Mouse (Mus musculus): ENCODE measurements around the gene C1galt1.

The C1galt1 gene

DNA sequence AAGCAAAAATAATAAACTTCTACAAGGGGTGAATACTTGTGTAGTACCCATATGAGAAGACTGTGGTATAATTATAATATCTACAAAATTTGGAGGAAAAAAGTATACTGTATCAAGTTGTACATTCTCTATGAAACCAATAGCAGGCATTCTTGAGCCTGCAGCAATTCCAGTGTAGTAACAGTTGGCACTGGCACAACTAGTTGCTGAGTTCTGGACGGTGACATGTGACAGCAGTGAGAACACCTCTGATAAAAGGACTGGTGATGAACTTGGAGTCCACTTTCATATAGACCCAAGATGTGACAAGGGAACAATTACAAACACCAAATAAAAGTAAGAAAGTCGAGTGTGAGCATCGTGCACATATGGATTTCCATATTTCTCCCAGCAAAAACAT, 14.5 kb downstream of the C1galt1 start:
- no peak for DNase-seq (ENCODE audit: low spot score in 2 of 2)

GRCm38 (mm10) chr6:7861033-7861432, 16.4 kb downstream of the C1galt1 start:
- no peak for DNase-seq (ENCODE audit: low spot score in 2 of 2)

DNA sequence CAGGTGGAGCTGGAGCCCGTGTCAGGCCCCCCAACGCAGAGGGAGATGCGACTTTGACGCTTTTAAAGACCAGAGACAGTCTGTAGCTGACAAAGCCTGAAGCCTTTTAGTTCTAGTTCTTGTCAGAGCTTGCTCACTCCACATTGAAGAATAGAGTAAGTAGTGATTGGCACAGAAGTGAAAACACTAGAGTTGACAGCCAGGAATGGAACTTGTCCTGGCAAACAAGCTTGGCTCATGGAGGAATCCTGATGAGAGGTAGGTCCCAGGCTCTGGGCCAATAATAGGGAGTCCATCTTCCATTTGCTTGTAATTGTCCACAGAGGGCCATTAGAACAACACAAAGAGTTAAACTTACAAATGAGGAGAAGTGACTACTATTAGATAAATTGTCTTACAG, 18.7 kb downstream of the C1galt1 start:
- no peak for DNase-seq (ENCODE audit: low spot score in 2 of 2)

- no peak for DNase-seq (ENCODE audit: low spot score in 2 of 2)
Observed at GRCm38 (mm10) chr6:7876836-7877235, 32.2 kb downstream of the C1galt1 start.

DNA sequence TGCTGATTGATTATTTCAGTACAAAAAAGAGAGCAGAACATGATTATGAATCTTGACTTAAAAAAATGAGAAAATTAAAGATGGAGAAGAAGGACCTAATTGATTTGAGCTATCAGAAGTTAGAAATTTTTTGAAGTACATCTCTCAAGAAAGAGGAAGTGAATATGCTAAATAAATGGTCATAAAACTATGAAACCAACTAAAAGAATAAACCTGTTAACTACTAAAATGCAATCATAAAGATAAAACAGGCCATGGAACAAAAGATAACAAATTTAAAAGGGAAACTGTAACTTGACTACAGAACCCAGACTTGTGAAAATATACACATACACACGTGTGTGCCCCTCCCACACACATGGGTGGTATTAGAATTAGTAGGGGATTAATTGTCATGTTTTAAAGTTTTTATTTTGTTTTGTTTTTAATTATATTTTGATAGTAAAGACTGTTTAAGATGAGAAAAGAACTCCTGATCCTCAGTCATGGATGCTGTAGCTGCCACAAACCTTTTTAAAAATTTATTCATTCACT, 37.0 kb downstream of the C1galt1 start:
- no peak for DNase-seq (ENCODE audit: low spot score in 2 of 2)

- no peak for DNase-seq (ENCODE audit: low spot score in 2 of 2)
Observed at GRCm38 (mm10) chr6:7882520-7882919, 37.9 kb downstream of the C1galt1 start.

DNA sequence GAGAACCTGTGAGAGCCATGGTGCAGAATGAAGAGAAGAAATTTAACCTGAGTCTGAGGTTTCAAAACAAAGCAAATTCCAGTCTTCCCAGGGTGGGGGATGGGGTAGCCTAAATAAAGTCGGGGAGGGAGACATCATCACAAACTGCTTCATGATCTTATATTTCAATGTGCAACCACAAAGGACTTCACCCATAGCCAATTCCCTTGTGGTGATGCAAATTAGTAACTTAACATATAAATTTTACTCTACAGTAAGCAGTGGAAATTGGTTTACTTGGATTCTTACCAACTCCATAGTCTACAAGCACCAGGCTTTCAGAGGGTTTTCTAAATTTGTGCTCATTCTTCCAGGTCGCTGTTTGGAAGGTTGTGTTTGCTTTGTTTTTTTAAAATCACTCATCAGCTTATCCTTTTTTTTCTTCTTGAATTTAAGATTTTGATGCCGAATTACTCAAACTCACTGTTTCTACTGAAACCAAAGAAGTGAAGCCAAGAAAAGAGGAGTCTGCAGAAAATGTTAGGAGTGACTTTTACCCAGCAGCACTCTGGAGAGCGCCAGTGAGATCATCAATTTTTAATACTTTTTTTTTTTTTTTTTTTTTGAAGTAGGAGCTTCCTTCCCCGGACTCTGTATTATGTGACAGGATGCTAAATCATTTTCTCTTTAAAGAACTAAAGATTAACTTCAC, 41.5 kb downstream of the C1galt1 start:
- no peak for DNase-seq (ENCODE audit: low spot score in 2 of 2)

GRCm38 (mm10) chr6:7886685-7887004, 42.0 kb downstream of the C1galt1 start:
- DNase-seq (ENCODE audit: low spot score in 2 of 2) = no peak

GRCm38 (mm10) chr6:7896339-7896738, 51.7 kb downstream of the C1galt1 start:
- no peak for DNase-seq (ENCODE audit: low spot score in 2 of 2)

GRCm38 (mm10) chr6:7912015-7912414, 67.4 kb downstream of the C1galt1 start:
- peak in 1 of 2 experiments; percentile 35 for DNase-seq (ENCODE audit: low spot score in 2 of 2)
